Mouse (Mus musculus) kidney, postnatal 36 days (tissue): ENCODE results near the gene Arglu1.

Experiments
- DNase-seq, 2 experiments: peaks; one replicate each; pipeline ENCODE4 v3.0.0; 2021 to 2022; ENCODE audit warnings: mixed read lengths in 2 of 2

Arglu1 gene

DNA sequence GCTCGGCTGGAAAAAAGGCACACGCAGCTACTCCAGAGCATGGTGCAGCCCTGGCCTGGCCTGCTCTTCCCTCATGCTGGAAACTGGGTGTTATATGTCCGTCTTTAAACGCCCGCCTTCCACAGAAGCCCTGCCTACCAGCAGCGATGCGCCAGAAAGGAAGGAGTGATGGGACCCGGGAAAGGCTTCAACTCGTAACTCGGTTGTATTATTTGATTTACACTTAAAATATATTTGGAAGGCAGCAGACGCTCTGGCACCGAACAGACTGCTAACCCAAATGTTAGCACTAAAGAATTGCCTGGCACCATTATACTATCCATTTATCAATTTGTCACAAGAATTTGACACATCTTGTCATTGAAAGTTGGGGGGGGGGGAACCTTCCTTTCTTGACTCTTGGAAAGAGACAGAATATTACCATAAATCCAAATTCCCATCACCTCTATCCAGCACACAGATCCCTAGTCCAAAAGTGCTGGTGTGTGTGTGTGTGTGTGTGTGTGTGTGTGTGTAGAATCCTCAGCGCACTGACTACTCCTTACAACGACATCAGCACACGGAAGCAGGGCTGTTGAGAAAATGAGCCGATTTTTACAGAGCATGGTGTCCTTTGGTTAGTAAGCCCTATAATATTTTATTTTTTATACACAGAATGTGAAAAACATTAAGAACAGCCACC is 68.9 kb downstream of the Arglu1 start:
- DNase-seq: no peak

DNA sequence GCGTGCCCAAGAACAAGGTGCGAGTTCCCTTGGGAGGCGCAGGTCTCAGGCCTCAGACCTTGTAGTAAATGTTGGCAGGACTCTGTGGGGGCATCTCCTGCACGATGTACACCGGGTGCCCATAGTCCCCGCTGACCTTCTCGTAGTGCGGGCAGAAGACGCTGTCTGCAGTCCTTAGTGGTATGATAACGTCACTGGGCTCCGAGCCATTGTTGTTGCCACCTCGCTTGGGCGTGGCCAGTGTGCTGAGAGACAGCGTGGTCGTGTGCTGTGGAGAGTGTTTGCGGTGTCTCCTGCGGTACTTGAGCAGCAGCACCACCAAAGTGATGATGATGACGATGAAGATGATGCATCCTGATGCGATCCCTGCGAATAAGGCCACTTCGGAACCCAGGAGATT is 69.8 kb downstream of the Arglu1 start:
- no peak for DNase-seq

DNA sequence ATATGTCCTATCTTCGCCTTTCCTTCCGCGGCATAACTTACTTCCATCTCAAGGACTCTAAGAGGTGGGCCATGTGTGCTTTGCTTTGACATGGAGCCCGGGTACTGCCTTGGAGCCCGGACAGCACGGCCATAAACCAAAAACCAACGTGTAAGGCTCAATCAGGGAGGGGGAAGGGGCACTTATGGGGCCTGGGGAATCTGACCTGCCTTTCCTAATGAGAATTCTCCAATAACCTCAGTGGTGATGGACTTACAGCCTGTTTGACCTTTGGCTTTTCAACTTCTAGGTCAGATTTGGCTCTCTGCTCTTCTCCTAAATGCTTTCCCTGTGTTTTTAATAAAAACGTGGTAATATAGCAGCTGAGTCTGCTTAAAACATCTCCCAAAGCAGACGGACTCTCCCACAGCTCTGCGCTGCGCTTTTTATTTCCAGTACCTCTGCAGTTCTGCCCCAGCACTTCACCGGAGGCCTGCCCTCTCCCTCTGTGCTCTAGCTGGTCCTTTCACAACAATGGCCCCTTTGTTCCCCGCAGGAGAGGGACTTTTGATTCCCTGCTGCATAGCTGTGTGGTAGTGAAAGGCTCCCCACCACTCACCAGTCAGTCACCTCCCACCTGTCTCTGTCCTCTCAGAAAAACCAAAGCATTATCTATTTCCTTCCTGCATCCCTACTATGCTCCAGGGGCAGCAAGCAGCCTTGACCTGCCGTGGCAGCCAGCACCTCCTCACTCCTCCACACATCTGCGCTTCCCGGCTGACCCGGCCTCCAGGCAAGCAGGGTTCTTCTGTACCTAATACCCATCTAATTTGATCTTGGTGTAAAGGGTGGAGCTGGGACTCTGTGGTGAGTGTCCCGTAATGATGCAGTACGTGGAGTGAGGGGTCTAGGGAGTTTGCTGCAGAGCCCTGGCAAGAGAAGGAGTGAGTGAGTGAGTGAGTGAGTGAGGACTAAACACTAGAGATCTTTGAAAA is 70.8 kb downstream of the Arglu1 start:
- DNase-seq: no peak
